Comparison of ENCODE assay signal across 10 mouse cellular contexts in genomic region chr2:167957539-167957938, GRCm38 (mm10). TPM values are rescaled to one million over a fixed set of nuclear protein-coding genes. Genes with fewer than 3 reads are reported as not detected.
DNase-seq lines count a peak whose midpoint lies in the region; ATAC-seq and TF ChIP-seq lines count a peak whose summit lies in the region.
"Had no signal": no experiment of that assay in that cellular context is flagged by ENCODE, and none has a peak within 500 bp of the region (broad histone marks: within the 10 kb centered on the region; RNA-seq: fewer than 3 reads in every experiment).

No protein-coding gene starts in this region.

- H3K4me3 ChIP-seq in gastrocnemius, adult 2 months, result no peak overlapping the region
- no peak overlapping the region for H3K4me3 ChIP-seq in layer of hippocampus, adult 2 months
- no peak overlapping the region for H3K4me3 ChIP-seq in forebrain, embryonic 15.5 days
- H3K4me3 ChIP-seq: embryonic facial prominence, embryonic 13.5 days had no signal

- no peaks in the 10 kb centered on the region for H3K27me3 ChIP-seq in forebrain, embryonic 15.5 days
- H3K27me3 ChIP-seq: embryonic facial prominence, embryonic 13.5 days had no signal

- no peak overlapping the region for H3K4me2 ChIP-seq in forebrain, embryonic 15.5 days (replicated peaks)
- H3K4me2 ChIP-seq: embryonic facial prominence, embryonic 13.5 days had no signal

- 95% methylated on average over 1 of the region's 1 CpGs for WGBS in forebrain, embryonic 15.5 days

- H3K9me3 ChIP-seq in forebrain, embryonic 15.5 days, result no peaks in the 10 kb centered on the region
- H3K9me3 ChIP-seq: embryonic facial prominence, embryonic 13.5 days had no signal

- no peaks in the 10 kb centered on the region for H3K36me3 ChIP-seq in forebrain, embryonic 15.5 days

- peak; percentile 50 for TF ChIP-seq CTCF in gastrocnemius, adult 2 months (IDR thresholded peaks at IDR 0.05)
- TF ChIP-seq CTCF in layer of hippocampus, adult 2 months (conservative IDR thresholded peaks at IDR 0.05), result peak; percentile 65

- no peak for DNase-seq in gastrocnemius, adult 2 months
- no peak for DNase-seq in gastrocnemius, postnatal 10 days
- DNase-seq in layer of hippocampus, adult 2 months (ENCODE audit: low spot score in 2 of 2), result no peak
- no peak for DNase-seq in layer of hippocampus, adult 18-20 months (ENCODE audit: low spot score in 2 of 2)
- DNase-seq in A20 (ENCODE audit: low read depth, low spot score), result peak; percentile 62
- peak; percentile 57 for DNase-seq in induced T-regulatory cell, adult 2 months (ENCODE audit: low read depth)
- DNase-seq in retina, embryonic 14.5 days (ENCODE audit: low spot score), result no peak
- DNase-seq: thymus, adult 2 months had no signal

- no peak overlapping the region for H3K9ac ChIP-seq in forebrain, embryonic 15.5 days (replicated peaks)
- H3K9ac ChIP-seq: embryonic facial prominence, embryonic 13.5 days had no signal

- ATAC-seq in forebrain, embryonic 15.5 days (replicated peaks), result no peak

- H3K27ac ChIP-seq in gastrocnemius, adult 2 months, result peak overlapping the region; percentile 67
- H3K27ac ChIP-seq in layer of hippocampus, adult 2 months, result peak overlapping the region; percentile 56; the same call in 1 of the 2 replicates
- no peak overlapping the region for H3K27ac ChIP-seq in forebrain, embryonic 15.5 days (replicated peaks)
- H3K27ac ChIP-seq: embryonic facial prominence, embryonic 13.5 days had no signal

- intact Hi-C loops in gastrocnemius, adult 2 months (cut with DNase I), result no loop called here

- H3K4me1 ChIP-seq in forebrain, embryonic 15.5 days, result peaks cover 23% of the 10 kb centered on the region; the same call in 1 of the 2 replicates

RNA-seq across cellular contexts. Expression of gene Ptpn1, which starts 25.7 kb away (rescaled TPM):
- total RNA-seq in gastrocnemius, adult 2 months (2021), result 10 to 100 TPM; 15.4 to 19.6 TPM
- total RNA-seq in gastrocnemius, postnatal 10 days (2021), result 10 to 100 TPM; 16.4 to 22.7 TPM
- 10 to 100 TPM; 56.3 to 64.4 TPM for total RNA-seq in layer of hippocampus, adult 2 months (2021)
- total RNA-seq in layer of hippocampus, adult 18-20 months (2021), result 10 to 100 TPM; 64.8 to 68.8 TPM
- 95.0 and 105 TPM in 2 replicates for polyA plus RNA-seq in forebrain, embryonic 15.5 days (2015; fragmentation: Nextera tagmentation; extraction: Ambion mirVana)

RNA-seq across cellular contexts. Expression of gene Ripor3, which starts 52.9 kb away (rescaled TPM):
- total RNA-seq in gastrocnemius, adult 2 months (2021), result under 1 TPM; 0.20 to 0.33 TPM
- 1 to 10 TPM; 3.5 to 5.8 TPM for total RNA-seq in gastrocnemius, postnatal 10 days (2021)
- total RNA-seq in layer of hippocampus, adult 2 months (2021), result under 1 TPM; 0.29 to 0.31 TPM
- under 1 TPM in 1 of 2 experiments, not detected in 1; 0.52 TPM for total RNA-seq in layer of hippocampus, adult 18-20 months (2021)
- 0.13 and 0.28 TPM in 2 replicates for polyA plus RNA-seq in forebrain, embryonic 15.5 days (2015; fragmentation: Nextera tagmentation; extraction: Ambion mirVana)

Comparison
In these comparisons a context has a peak if more than half of its experiments do, and no peak if none do; other contexts are left out.
1. DNase-seq: peak in A20 (single experiment) and induced T-regulatory cell, adult 2 months (single experiment); none in gastrocnemius, adult 2 months (single experiment), gastrocnemius, postnatal 10 days (single experiment), layer of hippocampus, adult 2 months (0 of 2), layer of hippocampus, adult 18-20 months (0 of 2) and retina, embryonic 14.5 days (single experiment).